Mouse (Mus musculus) forebrain, embryonic 13.5 days (tissue): ENCODE measurements around the gene Usp32. TPM values are rescaled to one million over a fixed set of nuclear protein-coding genes. Genes with fewer than 3 reads are reported as not detected.

Source experiments
- ATAC-seq: fragments of 200-750 bp; cut with Nextera tagmentation; 2 replicates; pipeline ENCODE4 v1.8.0; 2017
- H3K27ac ChIP-seq: fragments of 300-500 bp; sonication (generic); 2 replicates; pipeline ENCODE4 v1.5.1; 2015; ENCODE audit warnings: inconsistent platforms, mild to moderate bottlenecking, moderate library complexity
- H3K27me3 ChIP-seq: fragments of 300-500 bp; sonication (generic); 2 replicates; pipeline ENCODE4 v1.6.1; 2015; ENCODE audit warnings: mild to moderate bottlenecking, inconsistent platforms
- H3K36me3 ChIP-seq: fragments of 300-500 bp; sonication (generic); 2 replicates; pipeline ENCODE4 v1.6.1; 2015; ENCODE audit warnings: mild to moderate bottlenecking, inconsistent platforms; ENCODE audit not compliant: poor library complexity, severe bottlenecking
- H3K4me1 ChIP-seq: fragments of 300-500 bp; sonication (generic); 2 replicates; pipeline ENCODE4 v1.6.1; 2015; ENCODE audit warnings: inconsistent platforms
- H3K4me2 ChIP-seq: fragments of 300-500 bp; sonication (generic); 2 replicates; pipeline ENCODE4 v1.6.1; 2015; ENCODE audit warnings: inconsistent platforms, mild to moderate bottlenecking, moderate library complexity
- H3K4me3 ChIP-seq: fragments of 300-500 bp; sonication (generic); 2 replicates; pipeline ENCODE4 v1.5.1; 2015; ENCODE audit warnings: mild to moderate bottlenecking, inconsistent platforms
- H3K9ac ChIP-seq: fragments of 300-500 bp; sonication (generic); 2 replicates; pipeline ENCODE4 v1.6.1; 2015; ENCODE audit warnings: mild to moderate bottlenecking, inconsistent platforms
- H3K9me3 ChIP-seq: fragments of 300-500 bp; sonication (generic); replicated peaks from 2 replicates; pipeline ENCODE4 v1.6.1; 2016; ENCODE audit warnings: inconsistent platforms
- WGBS: fragments of 180-500 bp; shearing (Covaris S2); methylation state at CpG from one replicate; pipeline ENCODE4 v1.1.7; 2015; 5-methylcytosine and 5-hydroxymethylcytosine counted together
- polyA plus RNA-seq: library from polyadenylated mRNA; unstranded; fragments of >200 nt; fragmentation: Nextera tagmentation; extraction: Ambion mirVana; gene quantifications from 2 replicates; pipeline ENCODE4 v1.2.1, GENCODE M21; 2015

The Usp32 gene
- polyA plus RNA-seq, 1 experiment from 2014 or later = 7.8 TPM

- Histone ChIP-seq H3K36me3 (no peaks in the 10 kb centered on the region), H3K4me1 (peaks cover 9% of the 10 kb centered on the region), H3K4me2 (no peak overlapping the region), H3K27ac (no peak overlapping the region), H3K4me3 (no peak overlapping the region), H3K9me3 (no peaks in the 10 kb centered on the region), H3K27me3 (no peaks in the 10 kb centered on the region), H3K9ac (no peak overlapping the region)
- WGBS = 76% methylated on average over 3 of the region's 3 CpGs
- ATAC-seq = no peak
Measured at GRCm38 (mm10) chr11:84972067-84972466, 167.9 kb downstream of the Usp32 start.

- no peaks in the 10 kb centered on the region for H3K9me3 ChIP-seq
- H3K9ac ChIP-seq = no peak overlapping the region
- no peak overlapping the region for H3K4me2 ChIP-seq
- WGBS = 63% methylated on average over 6 of the region's 6 CpGs
- H3K4me1 ChIP-seq = peaks cover 14% of the 10 kb centered on the region
- ATAC-seq = no peak
- H3K27ac ChIP-seq = no peak overlapping the region
- no peak overlapping the region for H3K4me3 ChIP-seq
- no peaks in the 10 kb centered on the region for H3K36me3 ChIP-seq
- no peaks in the 10 kb centered on the region for H3K27me3 ChIP-seq
Measured at GRCm38 (mm10) chr11:84968775-84969174, 171.2 kb downstream of the Usp32 start.

GRCm38 (mm10) chr11:84968309-84968708, 171.7 kb downstream of the Usp32 start:
- H3K9me3 ChIP-seq = no peaks in the 10 kb centered on the region
- H3K27ac ChIP-seq = no peak overlapping the region
- H3K36me3 ChIP-seq = no peaks in the 10 kb centered on the region
- peaks cover 14% of the 10 kb centered on the region for H3K4me1 ChIP-seq
- H3K4me3 ChIP-seq = no peak overlapping the region
- no peaks in the 10 kb centered on the region for H3K27me3 ChIP-seq
- no peak overlapping the region for H3K9ac ChIP-seq
- WGBS = 85% methylated on average over 4 of the region's 4 CpGs
- ATAC-seq = no peak
- no peak overlapping the region for H3K4me2 ChIP-seq

- Histone ChIP-seq H3K4me2 (no peak overlapping the region), H3K27me3 (no peaks in the 10 kb centered on the region), H3K9ac (no peak overlapping the region), H3K4me1 (peaks cover 14% of the 10 kb centered on the region), H3K9me3 (no peaks in the 10 kb centered on the region), H3K4me3 (no peak overlapping the region), H3K36me3 (no peaks in the 10 kb centered on the region), H3K27ac (no peak overlapping the region)
- 11% methylated on average over 5 of the region's 5 CpGs for WGBS
- ATAC-seq = no peak
Measured at GRCm38 (mm10) chr11:84967113-84967512, 172.8 kb downstream of the Usp32 start.

GRCm38 (mm10) chr11:84966696-84967095, 173.3 kb downstream of the Usp32 start:
- H3K27ac ChIP-seq = no peak overlapping the region

GRCm38 (mm10) chr11:84963556-84963955, 176.4 kb downstream of the Usp32 start:
- WGBS = 83% methylated on average over 3 of the region's 3 CpGs
- Histone ChIP-seq H3K4me2 (no peak overlapping the region), H3K9ac (no peak overlapping the region), H3K4me3 (no peak overlapping the region), H3K36me3 (no peaks in the 10 kb centered on the region), H3K27me3 (peaks cover 20% of the 10 kb centered on the region), H3K9me3 (no peaks in the 10 kb centered on the region), H3K4me1 (peaks cover 17% of the 10 kb centered on the region), H3K27ac (no peak overlapping the region)
- no peak for ATAC-seq

More at GRCm38 (mm10) chr11:84966696-84967095, 173.3 kb downstream of the Usp32 start:
- H3K4me3 ChIP-seq = no peak overlapping the region
- 65% methylated on average over 4 of the region's 4 CpGs for WGBS
- H3K36me3 ChIP-seq = no peaks in the 10 kb centered on the region
- H3K27me3 ChIP-seq = no peaks in the 10 kb centered on the region
- peaks cover 14% of the 10 kb centered on the region for H3K4me1 ChIP-seq
- ATAC-seq = no peak
- no peaks in the 10 kb centered on the region for H3K9me3 ChIP-seq
- no peak overlapping the region for H3K4me2 ChIP-seq
- no peak overlapping the region for H3K9ac ChIP-seq

GRCm38 (mm10) chr11:84962536-84962935, 177.4 kb downstream of the Usp32 start:
- H3K27ac ChIP-seq = no peak overlapping the region
- H3K4me3 ChIP-seq = no peak overlapping the region
- H3K36me3 ChIP-seq = no peaks in the 10 kb centered on the region
- no peaks in the 10 kb centered on the region for H3K9me3 ChIP-seq
- no peak overlapping the region for H3K9ac ChIP-seq
- peaks cover 23% of the 10 kb centered on the region for H3K4me1 ChIP-seq
- no peak overlapping the region for H3K4me2 ChIP-seq
- ATAC-seq = no peak
- WGBS = 91% methylated on average over 4 of the region's 4 CpGs
- peaks cover 30% of the 10 kb centered on the region for H3K27me3 ChIP-seq

GRCm38 (mm10) chr11:84961571-84961970, 178.4 kb downstream of the Usp32 start:
- H3K4me3 ChIP-seq = no peak overlapping the region
- H3K4me2 ChIP-seq = no peak overlapping the region

GRCm38 (mm10) chr11:84960780-84961179, 179.2 kb downstream of the Usp32 start:
- Histone ChIP-seq H3K9ac (no peak overlapping the region), H3K4me3 (no peak overlapping the region), H3K36me3 (no peaks in the 10 kb centered on the region), H3K4me2 (no peak overlapping the region), H3K27me3 (peaks cover 48% of the 10 kb centered on the region), H3K4me1 (peaks cover 16% of the 10 kb centered on the region), H3K9me3 (no peaks in the 10 kb centered on the region), H3K27ac (no peak overlapping the region)
- no peak for ATAC-seq
- WGBS = 81% methylated on average over 6 of the region's 6 CpGs

More at GRCm38 (mm10) chr11:84961571-84961970, 178.4 kb downstream of the Usp32 start:
- H3K36me3 ChIP-seq = no peaks in the 10 kb centered on the region
- H3K4me1 ChIP-seq = peaks cover 17% of the 10 kb centered on the region
- H3K27ac ChIP-seq = no peak overlapping the region
- no peaks in the 10 kb centered on the region for H3K9me3 ChIP-seq
- WGBS = 82% methylated on average over 4 of the region's 4 CpGs
- H3K9ac ChIP-seq = no peak overlapping the region
- no peak for ATAC-seq
- H3K27me3 ChIP-seq = peaks cover 40% of the 10 kb centered on the region

GRCm38 (mm10) chr11:84960291-84960690, 179.7 kb downstream of the Usp32 start:
- no peak for ATAC-seq
- peaks cover 49% of the 10 kb centered on the region for H3K27me3 ChIP-seq
- 29% methylated on average over 3 of the region's 3 CpGs for WGBS
- no peaks in the 10 kb centered on the region for H3K9me3 ChIP-seq
- no peak overlapping the region for H3K27ac ChIP-seq
- no peak overlapping the region for H3K4me3 ChIP-seq
- H3K4me2 ChIP-seq = no peak overlapping the region
- H3K4me1 ChIP-seq = peaks cover 16% of the 10 kb centered on the region
- H3K9ac ChIP-seq = no peak overlapping the region
- no peaks in the 10 kb centered on the region for H3K36me3 ChIP-seq

GRCm38 (mm10) chr11:84959701-84960181, 180.2 kb downstream of the Usp32 start:
- WGBS = 2% methylated on average over 9 of the region's 9 CpGs
- Histone ChIP-seq H3K27me3 (peaks cover 52% of the 10 kb centered on the region), H3K4me3 (no peak overlapping the region), H3K9ac (no peak overlapping the region), H3K36me3 (no peaks in the 10 kb centered on the region), H3K4me2 (no peak overlapping the region), H3K4me1 (peaks cover 16% of the 10 kb centered on the region), H3K9me3 (no peaks in the 10 kb centered on the region), H3K27ac (no peak overlapping the region)
- ATAC-seq = no peak

- ATAC-seq = no peak
- Histone ChIP-seq H3K4me1 (peaks cover 16% of the 10 kb centered on the region), H3K4me3 (no peak overlapping the region), H3K27ac (no peak overlapping the region), H3K9ac (no peak overlapping the region), H3K36me3 (no peaks in the 10 kb centered on the region), H3K9me3 (no peaks in the 10 kb centered on the region), H3K27me3 (peaks cover 52% of the 10 kb centered on the region), H3K4me2 (no peak overlapping the region)
- WGBS = 20% methylated on average over 5 of the region's 5 CpGs
Measured at GRCm38 (mm10) chr11:84959181-84959580, 180.8 kb downstream of the Usp32 start.

GRCm38 (mm10) chr11:84958271-84958630, 181.7 kb downstream of the Usp32 start:
- Histone ChIP-seq H3K4me1 (peaks cover 16% of the 10 kb centered on the region), H3K4me3 (peak overlapping the region; percentile 35), H3K9me3 (no peaks in the 10 kb centered on the region), H3K4me2 (peak overlapping the region; percentile 59), H3K27ac (no peak overlapping the region), H3K9ac (peak overlapping the region; percentile 50), H3K27me3 (peaks cover 52% of the 10 kb centered on the region), H3K36me3 (no peaks in the 10 kb centered on the region)
- WGBS = 1% methylated on average over 11 of the region's 11 CpGs
- no peak for ATAC-seq
